Mouse (Mus musculus) G1E (cell line): ENCODE results near the gene Zfp787. TPM values are rescaled to one million over a fixed set of nuclear protein-coding genes. Genes with fewer than 3 reads are reported as not detected.
"Not testable (repeated sequence)": the region's sequence is repeated elsewhere in the genome, so short reads cannot be mapped to it uniquely, and the experiment has no call there.

Source experiments
- ATAC-seq: 2 replicates; pipeline ENCODE4 v1.8.0; 2016; ENCODE audit warnings: mild to moderate bottlenecking; ENCODE audit not compliant: insufficient number of reproducible peaks, poor library complexity, low FRiP score, severe bottlenecking; ENCODE audit errors: extremely low read depth
- DNase-seq: peaks from one replicate; pipeline ENCODE4 v3.0.0; 2012; ENCODE audit warnings: low spot score
- H3K27me3 ChIP-seq: 2 replicates; pipeline ENCODE4 v1.6.1; 2012; ENCODE audit warnings: mild to moderate bottlenecking, low read length, inconsistent platforms; ENCODE audit not compliant: insufficient read depth
- H3K36me3 ChIP-seq: replicated peaks from 2 replicates; pipeline ENCODE3; 2012; ENCODE audit warnings: mild to moderate bottlenecking, inconsistent platforms
- H3K4me1 ChIP-seq: 2 replicates; pipeline ENCODE4 v1.6.1; 2012; ENCODE audit warnings: low read depth, low read length, inconsistent platforms, mixed read lengths; ENCODE audit not compliant: insufficient read depth
- H3K4me3 ChIP-seq: 2 replicates; pipeline ENCODE4 v1.5.1; 2012; ENCODE audit warnings: low read depth, mild to moderate bottlenecking, inconsistent platforms, low read length, moderate library complexity, mixed read lengths
- H3K9me3 ChIP-seq: replicated peaks from 2 replicates; pipeline ENCODE4 v1.6.1; 2012; ENCODE audit warnings: inconsistent platforms
- CTCF ChIP-seq: IDR thresholded peaks from 2 replicates; pipeline ENCODE4 v1.5.1; 2012; ENCODE audit warnings: low read depth, low read length, inconsistent platforms, mixed read lengths
- GATA1 ChIP-seq: IDR thresholded peaks from 2 replicates; pipeline ENCODE4 v1.6.1; 2012; ENCODE audit warnings: borderline replicate concordance, low read length, inconsistent platforms, mixed read lengths
- GATA2 ChIP-seq: IDR thresholded peaks from 2 replicates; pipeline ENCODE4 v1.6.1; 2012; ENCODE audit warnings: low read depth, low read length, inconsistent platforms, borderline replicate concordance
- POLR2AphosphoS5 ChIP-seq: IDR thresholded peaks from 2 replicates; pipeline ENCODE4 v1.6.1; 2012; ENCODE audit warnings: low read depth, low read length, inconsistent platforms; ENCODE audit not compliant: insufficient replicate concordance
- TAL1 ChIP-seq: conservative IDR thresholded peaks from 2 replicates; pipeline ENCODE4 v1.6.1; 2012; ENCODE audit warnings: low read depth, low read length, inconsistent platforms, mixed read lengths
- polyA plus RNA-seq: library from polyadenylated mRNA; stranded (reverse); fragments of >175 nt; gene quantifications from 2 replicates; pipeline ENCODE4 v1.2.3, GENCODE M21; 2012
- total RNA-seq, 2 experiments: library from RNA; stranded (forward) in 1 of 2; stranded (reverse) in 1 of 2; fragments of 200-1000 nt in 1 of 2; fragments of >200 nt in 1 of 2; fragmentation: Nextera tagmentation in 1 of 2; gene quantifications; 2 replicates each; pipeline ENCODE4 v1.2.3; 2014 to 2017

The Zfp787 gene
- total and polyA plus RNA-seq, 3 experiments, result 33.1 to 49.8 (median 36.9) TPM

DNA sequence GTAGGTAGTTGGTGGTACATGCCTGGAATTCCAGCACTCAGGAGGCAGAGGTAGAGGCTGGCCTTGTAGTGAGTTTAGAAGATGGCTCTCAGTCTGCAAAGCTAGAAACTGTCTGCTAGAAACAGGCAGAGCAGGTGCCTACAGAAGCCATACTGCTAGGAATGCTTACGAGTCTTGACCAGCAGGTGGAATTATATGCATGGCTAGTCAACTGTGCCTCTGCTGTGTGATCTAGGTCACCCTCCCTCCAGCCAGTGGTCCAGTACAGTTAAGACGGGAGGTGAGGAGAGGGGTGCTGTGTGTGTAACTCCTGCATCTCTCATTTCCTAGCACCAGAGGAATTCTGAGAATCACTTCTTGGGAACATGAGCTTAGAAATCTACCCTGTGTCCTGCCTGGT is 31.0 kb upstream of the Zfp787 start:
- no peak overlapping the region for H3K4me3 ChIP-seq
- no peak for DNase-seq
- H3K4me1 ChIP-seq, result no peaks in the 10 kb centered on the region
- no peak for ATAC-seq
- no peak for TF ChIP-seq TAL1
- no peak for TF ChIP-seq CTCF
- no peak for TF ChIP-seq GATA1
- no peak for TF ChIP-seq POLR2AphosphoS5
- no peak for TF ChIP-seq GATA2
- no peaks in the 10 kb centered on the region for H3K9me3 ChIP-seq
- H3K36me3 ChIP-seq, result peaks cover 83% of the 10 kb centered on the region
- no peaks in the 10 kb centered on the region for H3K27me3 ChIP-seq

DNA sequence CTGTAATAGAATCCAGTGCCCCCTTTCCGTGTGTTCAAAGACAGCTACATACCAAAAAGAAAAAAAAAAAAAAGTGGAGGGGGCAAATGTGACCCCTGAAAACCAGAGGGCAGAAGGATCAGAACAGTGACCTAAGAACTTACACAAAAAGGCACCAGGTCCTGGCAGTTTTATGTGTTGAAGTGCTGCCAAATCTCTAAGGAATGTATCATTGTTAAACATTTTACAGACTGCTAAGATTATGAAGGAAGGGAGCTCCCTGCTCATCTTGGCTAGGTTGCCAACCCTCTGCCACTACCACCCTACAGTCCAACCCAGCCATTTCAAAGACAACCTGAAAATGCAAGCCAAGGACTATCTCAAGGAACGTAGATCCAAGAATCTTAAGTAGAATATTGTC is 30.4 kb upstream of the Zfp787 start:
- H3K27me3 ChIP-seq, result no peaks in the 10 kb centered on the region
- TF ChIP-seq GATA1 (no peak), GATA2 (no peak), CTCF (no peak), POLR2AphosphoS5 (no peak), TAL1 (no peak)
- DNase-seq (no peak), ATAC-seq (no peak)
- H3K4me1 ChIP-seq, result no peaks in the 10 kb centered on the region
- H3K36me3 ChIP-seq, result peaks cover 87% of the 10 kb centered on the region
- H3K9me3 ChIP-seq, result no peaks in the 10 kb centered on the region
- no peak overlapping the region for H3K4me3 ChIP-seq

DNA sequence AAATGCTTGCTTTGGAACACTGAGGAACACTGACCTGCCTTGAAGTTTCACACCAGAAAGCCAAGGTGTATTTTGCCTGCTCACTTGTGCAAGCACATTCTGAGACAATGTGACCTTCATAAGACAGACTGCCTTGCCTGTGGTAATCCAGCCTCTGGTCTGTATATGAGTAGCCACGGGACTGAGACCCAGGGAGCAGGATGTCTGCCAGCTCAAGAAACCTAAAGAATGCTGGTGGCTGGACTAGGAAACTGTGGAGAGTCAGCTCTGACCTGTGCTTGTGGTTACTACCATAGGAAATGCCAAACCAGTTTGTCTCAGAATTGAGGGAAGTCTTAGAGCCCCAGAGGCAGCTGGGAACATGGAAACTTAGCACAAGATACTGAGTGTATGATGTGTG is 29.6 kb upstream of the Zfp787 start:
- DNase-seq, result no peak
- H3K27me3 ChIP-seq, result no peaks in the 10 kb centered on the region
- TF ChIP-seq CTCF (no peak), TAL1 (no peak)
- no peaks in the 10 kb centered on the region for H3K4me1 ChIP-seq
- no peak for ATAC-seq
- no peak overlapping the region for H3K4me3 ChIP-seq
- H3K9me3 ChIP-seq, result no peaks in the 10 kb centered on the region
- H3K36me3 ChIP-seq, result peaks cover 92% of the 10 kb centered on the region

DNA sequence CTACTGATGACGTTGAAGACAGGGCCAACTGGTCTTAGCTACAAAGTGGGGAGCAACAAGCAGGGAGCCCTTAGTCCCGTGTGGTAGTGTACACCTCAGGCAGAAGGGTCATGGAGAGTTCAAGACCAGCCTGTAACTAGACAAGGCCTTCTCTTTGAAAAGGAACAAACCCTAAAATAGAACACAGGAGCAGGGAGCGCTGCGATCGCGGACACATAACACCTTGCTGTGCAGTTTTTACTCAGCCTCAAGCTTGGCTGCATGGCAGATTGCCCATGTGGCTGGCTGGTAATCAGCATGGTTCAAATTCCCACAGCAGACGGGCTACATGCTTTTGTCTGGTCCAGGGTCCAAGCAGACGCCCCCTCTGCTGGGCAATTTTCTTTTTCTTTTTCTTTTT is 28.7 kb upstream of the Zfp787 start:
- Histone ChIP-seq H3K4me3 (no peak overlapping the region), H3K27me3 (no peaks in the 10 kb centered on the region), H3K9me3 (no peaks in the 10 kb centered on the region), H3K4me1 (no peaks in the 10 kb centered on the region), H3K36me3 (peaks cover 90% of the 10 kb centered on the region)
- ATAC-seq (no peak), DNase-seq (no peak)
- no peak for TF ChIP-seq GATA1
- TF ChIP-seq CTCF, result no peak
- no peak for TF ChIP-seq GATA2
- no peak for TF ChIP-seq POLR2AphosphoS5
- TF ChIP-seq TAL1, result no peak

DNA sequence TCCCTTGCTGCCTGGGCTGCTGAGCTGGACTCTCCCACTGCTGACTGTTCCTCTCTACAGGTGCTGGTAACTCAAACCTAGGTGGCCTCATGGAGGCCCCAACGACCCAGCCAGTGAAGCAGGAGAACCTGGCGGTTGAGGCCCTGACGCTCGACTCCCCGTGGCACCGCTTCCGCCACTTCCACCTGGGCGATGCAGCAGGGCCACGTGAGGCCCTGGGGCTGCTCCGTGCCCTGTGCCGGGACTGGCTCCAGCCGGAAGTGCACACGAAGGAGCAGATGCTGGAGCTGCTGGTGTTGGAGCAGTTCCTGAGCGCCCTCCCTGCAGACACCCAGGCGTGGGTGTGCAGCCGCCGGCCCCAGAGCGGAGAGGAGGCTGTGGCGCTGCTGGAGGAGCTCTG is 28.0 kb upstream of the Zfp787 start:
- TF ChIP-seq GATA2, result no peak
- no peak for TF ChIP-seq POLR2AphosphoS5
- no peak for TF ChIP-seq CTCF
- no peak for TF ChIP-seq GATA1
- no peak for TF ChIP-seq TAL1
- Histone ChIP-seq H3K36me3 (peaks cover 88% of the 10 kb centered on the region), H3K4me1 (no peaks in the 10 kb centered on the region), H3K4me3 (no peak overlapping the region), H3K9me3 (no peaks in the 10 kb centered on the region), H3K27me3 (no peaks in the 10 kb centered on the region)
- no peak for DNase-seq
- ATAC-seq, result no peak

DNA sequence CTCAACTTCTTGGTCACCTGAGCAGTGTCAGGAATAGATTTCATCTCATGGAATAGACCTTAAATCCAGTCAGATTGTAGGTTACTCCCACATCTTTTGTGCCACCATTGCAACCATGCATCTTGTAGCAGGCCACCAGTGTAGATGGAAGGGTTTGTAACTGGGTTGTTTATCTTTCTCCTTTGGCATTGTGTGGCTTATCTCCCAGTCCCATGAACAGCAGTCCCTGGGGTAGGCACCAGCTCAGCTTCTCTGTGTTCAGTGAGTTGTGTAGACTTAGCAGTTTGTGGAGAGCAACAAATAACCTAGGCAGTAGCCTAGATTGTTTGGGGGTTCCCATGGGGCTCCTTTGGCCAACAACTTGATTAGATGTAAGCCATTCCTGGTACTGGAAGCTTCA is 27.1 kb upstream of the Zfp787 start:
- H3K9me3 ChIP-seq, result no peaks in the 10 kb centered on the region
- no peak for ATAC-seq
- TF ChIP-seq CTCF (no peak), GATA2 (no peak), TAL1 (no peak), GATA1 (no peak), POLR2AphosphoS5 (no peak)
- no peaks in the 10 kb centered on the region for H3K4me1 ChIP-seq
- no peaks in the 10 kb centered on the region for H3K27me3 ChIP-seq
- DNase-seq, result no peak
- no peak overlapping the region for H3K4me3 ChIP-seq
- H3K36me3 ChIP-seq, result peaks cover 87% of the 10 kb centered on the region

DNA sequence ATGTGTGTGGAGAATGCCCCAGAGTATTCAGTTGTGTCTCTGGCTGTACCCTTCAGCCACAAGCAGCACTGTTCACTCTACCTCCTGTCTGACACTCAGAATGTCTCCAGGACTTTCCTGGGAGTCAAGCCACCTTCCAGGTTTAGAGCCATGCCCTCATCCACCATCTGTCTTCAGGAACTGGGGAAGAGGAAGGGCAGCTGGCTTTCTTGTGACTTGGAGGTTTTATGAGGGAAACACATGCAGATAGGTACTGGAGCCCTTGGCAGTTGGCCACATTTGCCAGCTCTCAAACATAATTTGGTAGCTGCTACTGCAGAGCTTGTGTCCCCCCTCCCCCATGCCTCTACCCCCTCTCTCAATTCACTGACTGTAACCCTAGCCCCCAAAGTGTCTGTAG is 23.2 kb upstream of the Zfp787 start:
- DNase-seq, result no peak
- TF ChIP-seq CTCF (no peak), GATA1 (no peak), GATA2 (no peak), TAL1 (no peak), POLR2AphosphoS5 (no peak)
- H3K9me3 ChIP-seq, result no peaks in the 10 kb centered on the region

DNA sequence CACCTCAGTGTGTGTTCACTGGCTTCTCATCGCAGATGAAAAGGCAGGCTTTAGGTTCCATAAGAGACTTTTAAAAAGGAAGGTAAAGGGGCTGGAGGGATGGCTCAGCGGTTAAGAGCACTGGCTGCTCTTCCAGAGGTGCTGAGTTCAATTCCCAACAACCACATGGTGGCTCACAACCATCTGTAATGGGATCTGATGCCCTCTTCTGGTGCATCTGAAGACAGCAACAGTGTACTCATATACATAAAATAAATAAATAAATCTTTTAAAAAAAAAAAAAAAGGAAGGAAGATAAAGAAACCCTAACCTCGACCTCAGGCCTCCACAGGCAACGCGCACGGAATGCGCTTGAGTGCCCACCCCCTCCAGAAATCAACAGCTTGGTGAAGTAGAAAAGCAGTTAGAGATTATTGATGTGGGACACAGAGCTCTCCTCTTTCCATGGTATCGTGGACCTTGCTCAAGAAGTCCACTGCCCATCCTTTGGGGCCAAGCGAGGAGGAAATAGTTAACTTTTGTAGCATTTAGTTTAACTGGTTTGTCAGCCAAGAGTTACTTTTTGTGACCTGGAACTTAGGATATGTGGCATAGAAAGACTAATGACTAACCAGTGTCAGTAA is 18.7 kb upstream of the Zfp787 start:
- peaks cover 35% of the 10 kb centered on the region for H3K4me1 ChIP-seq
- DNase-seq, H3K27me3 ChIP-seq, ATAC-seq, H3K4me3 ChIP-seq, H3K9me3 ChIP-seq: not testable (repeated sequence)
- H3K36me3 ChIP-seq, result peaks cover 44% of the 10 kb centered on the region

More for the DNA sequence above, 23.2 kb upstream of the Zfp787 start:
- Histone ChIP-seq H3K36me3 (peaks cover 78% of the 10 kb centered on the region), H3K4me1 (peaks cover 5% of the 10 kb centered on the region; the same call in 1 of the 2 replicates), H3K27me3 (no peaks in the 10 kb centered on the region), H3K4me3 (no peak overlapping the region)
- ATAC-seq, result no peak
